Mouse (Mus musculus) layer of hippocampus, adult 9-10 months (tissue): ENCODE measurements around the gene Med6.
"Not testable (repeated sequence)": the region's sequence is repeated elsewhere in the genome, so short reads cannot be mapped to it uniquely, and the experiment has no call there.

ENCODE experiments used
- DNase-seq: peaks from one replicate; pipeline ENCODE4 v3.0.0; 2022; ENCODE audit warnings: low spot score

Med6 gene

DNA sequence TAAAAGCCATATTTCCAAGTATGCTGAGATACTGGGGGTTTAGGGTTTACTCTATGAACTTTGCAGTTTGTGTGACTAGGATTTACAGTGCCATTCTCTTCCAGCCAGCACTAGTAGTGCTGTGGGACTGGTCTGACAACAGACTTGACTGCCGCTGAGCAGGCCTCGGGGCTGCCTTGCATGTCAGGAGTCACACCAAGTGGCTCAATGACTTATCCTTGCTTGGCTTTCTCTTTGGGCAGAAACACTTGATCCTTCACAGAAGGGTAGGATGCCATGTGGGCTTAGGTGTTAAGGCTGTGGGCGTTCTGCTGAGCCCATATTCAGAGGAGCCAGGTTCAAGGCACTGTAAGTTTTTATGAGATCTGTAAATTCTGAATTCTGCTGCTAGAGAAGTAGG is 45.5 kb downstream of the Med6 start:
- no peak for DNase-seq

DNA sequence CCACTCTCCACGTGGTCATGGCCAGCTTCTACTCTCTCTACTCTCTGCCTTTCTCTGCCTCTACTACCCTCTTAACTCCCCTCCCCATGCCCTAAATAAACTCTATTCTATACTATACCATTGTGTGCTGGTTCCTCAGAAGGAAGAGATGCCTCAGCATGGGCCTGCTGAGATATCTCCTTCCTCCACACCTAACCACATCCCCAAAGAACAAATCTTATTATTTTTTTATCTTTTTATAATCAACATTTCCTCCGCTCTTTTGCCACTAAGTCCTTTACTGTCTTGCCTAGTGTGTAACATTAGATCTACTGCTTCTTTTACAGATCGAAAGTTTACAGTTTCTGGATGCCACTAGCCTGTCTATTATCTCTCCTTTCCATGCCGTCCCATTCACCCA is 47.6 kb downstream of the Med6 start:
- no peak for DNase-seq

DNA sequence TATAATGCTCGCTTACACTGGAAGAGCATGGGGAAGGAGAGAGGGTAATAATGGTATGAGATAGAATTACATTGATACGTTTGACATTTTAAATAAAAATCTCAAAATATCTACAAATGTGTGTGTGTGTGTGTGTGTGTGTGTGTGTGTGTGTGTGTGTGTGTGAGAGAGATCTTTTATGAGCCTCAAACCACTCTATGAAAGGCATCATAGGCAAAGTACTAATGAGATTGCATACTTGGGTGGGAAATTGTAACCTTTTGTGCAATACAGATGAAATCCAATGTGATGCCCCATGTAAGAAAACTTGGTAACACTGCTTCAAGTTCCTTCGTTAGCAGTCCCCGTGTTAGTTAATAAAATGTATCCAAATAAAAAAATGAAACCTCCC is 61.8 kb downstream of the Med6 start:
- no peak for DNase-seq

DNA sequence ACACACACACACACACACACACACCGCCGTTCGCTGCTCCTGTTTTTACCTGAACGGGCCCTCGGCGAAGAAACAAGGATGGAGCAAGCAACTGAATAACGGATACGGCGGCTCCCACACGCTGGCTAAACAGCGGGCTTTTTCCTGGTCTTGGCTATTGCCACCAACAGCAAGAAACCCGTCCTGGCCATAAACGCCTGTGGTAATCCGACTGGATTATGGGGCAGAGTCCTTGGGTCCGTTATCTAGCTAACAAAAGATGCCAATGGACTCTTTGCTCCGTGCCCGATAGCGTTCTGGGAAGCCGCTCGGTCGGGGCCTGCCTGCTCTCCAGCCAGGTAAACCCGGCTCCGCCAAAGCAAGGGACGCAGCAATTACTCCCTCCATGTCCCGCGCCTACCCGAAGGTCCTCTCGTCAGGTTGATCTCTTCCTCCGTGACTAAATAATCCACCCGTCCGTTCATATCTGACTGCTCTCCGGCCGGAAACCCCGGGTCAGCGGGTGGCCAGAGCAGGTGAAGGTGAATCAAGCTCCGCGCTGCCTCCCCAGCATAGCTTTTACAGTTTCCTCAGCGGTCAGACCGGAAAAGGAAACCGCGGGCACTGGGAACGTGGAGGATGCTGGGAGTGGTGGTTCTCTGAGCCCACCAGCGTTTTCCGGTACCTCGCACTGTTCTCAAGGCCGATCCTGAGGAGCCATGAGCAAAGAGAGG is 62.3 kb downstream of the Med6 start, which contains the start of the genes Gm20498 and Synj2bp:
Gene Gm20498 (minus strand): TSS at position 590 of the 713 bp plus-strand sequence.
Gene Synj2bp (minus strand): TSS at position 596 of the 713 bp plus-strand sequence.
- peak; percentile 63 for DNase-seq

DNA sequence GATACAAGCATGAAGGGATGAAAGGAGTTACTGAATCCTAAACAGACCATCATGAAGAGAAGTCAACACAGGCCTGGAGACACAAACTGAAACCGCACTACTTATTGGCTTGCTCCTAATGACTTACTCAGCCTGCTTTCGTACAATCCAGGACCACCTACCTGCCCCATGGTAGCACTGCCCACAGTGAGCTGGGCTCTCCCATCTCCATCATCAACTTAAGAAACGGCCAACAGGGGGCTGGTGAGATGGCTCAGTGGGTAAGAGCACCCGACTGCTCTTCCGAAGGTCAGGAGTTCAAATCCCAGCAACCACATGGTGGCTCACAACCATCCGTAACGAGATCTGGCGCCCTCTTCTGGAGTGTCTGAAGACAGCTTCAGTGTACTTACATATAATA is 64.2 kb downstream of the Med6 start:
- not testable (repeated sequence) for DNase-seq
